Mouse (Mus musculus) intestine, embryonic 16.5 days (tissue): ENCODE results near the gene Ern1. TPM values are rescaled to one million over a fixed set of nuclear protein-coding genes. Genes with fewer than 3 reads are reported as not detected.
A peak's percentile ranks its signal among the peaks of the same experiment; 100 is the strongest.

Experiments
- ATAC-seq: fragments of 200-750 bp; cut with Nextera tagmentation; 2 replicates; pipeline ENCODE4 v1.8.0; 2017; ENCODE audit warnings: moderate TSS enrichment, moderate library complexity
- H3K27ac ChIP-seq: fragments of 300-500 bp; sonication (generic); 2 replicates; pipeline ENCODE4 v1.5.1; 2014; ENCODE audit warnings: mild to moderate bottlenecking, low read length
- H3K27me3 ChIP-seq: fragments of 300-500 bp; sonication (generic); replicated peaks from 2 replicates; pipeline ENCODE4 v1.6.1; 2014; ENCODE audit warnings: low read length, control low read depth, mixed read lengths; ENCODE audit not compliant: control insufficient read depth, insufficient read depth
- H3K36me3 ChIP-seq: fragments of 300-500 bp; sonication (generic); 2 replicates; pipeline ENCODE4 v1.6.1; 2014; ENCODE audit warnings: low read length, control low read depth; ENCODE audit not compliant: control insufficient read depth, insufficient read depth
- H3K4me1 ChIP-seq: fragments of 300-500 bp; sonication (generic); 2 replicates; pipeline ENCODE4 v1.6.1; 2014; ENCODE audit warnings: low read length, control low read depth, mixed read lengths; ENCODE audit not compliant: control insufficient read depth, insufficient read depth
- H3K4me2 ChIP-seq: fragments of 300-500 bp; sonication (generic); 2 replicates; pipeline ENCODE4 v1.6.1; 2014; ENCODE audit warnings: low read depth, low read length, control low read depth
- H3K4me3 ChIP-seq: fragments of 300-500 bp; sonication (generic); 2 replicates; pipeline ENCODE4 v1.5.1; 2014; ENCODE audit warnings: mild to moderate bottlenecking, low read length
- H3K9ac ChIP-seq: fragments of 300-500 bp; sonication (generic); 2 replicates; pipeline ENCODE4 v1.6.1; 2014; ENCODE audit warnings: low read depth, low read length
- H3K9me3 ChIP-seq: fragments of 300-500 bp; sonication (generic); 2 replicates; pipeline ENCODE4 v1.6.1; 2016; ENCODE audit warnings: low read length, control low read depth; ENCODE audit not compliant: control insufficient read depth
- WGBS: fragments of 180-500 bp; shearing (Covaris S2); extraction: QIAGEN DNeasy Blood & Tissue Kit; methylation state at CpG from one replicate; pipeline ENCODE4 v1.1.7; 2014; 5-methylcytosine and 5-hydroxymethylcytosine counted together
- polyA plus RNA-seq: library from polyadenylated mRNA; unstranded; fragments of >200 nt; fragmentation: Nextera tagmentation; extraction: Ambion mirVana; gene quantifications from 2 replicates; pipeline ENCODE4 v1.2.1, GENCODE M21; 2015

Gene Ern1
- polyA plus RNA-seq, 1 experiment from 2014 or later = 4.1 TPM

- Histone ChIP-seq H3K4me2 (no peak overlapping the region), H3K27ac (no peak overlapping the region), H3K27me3 (no peaks in the 10 kb centered on the region), H3K4me1 (peaks cover 9% of the 10 kb centered on the region; the same call in 1 of the 2 replicates), H3K9ac (no peak overlapping the region), H3K36me3 (no peaks in the 10 kb centered on the region), H3K9me3 (no peaks in the 10 kb centered on the region), H3K4me3 (no peak overlapping the region)
- no peak for ATAC-seq
- WGBS = 83% methylated on average over 5 of the region's 5 CpGs
These were observed 50.6 kb downstream of the Ern1 start for GRCm38 (mm10) chr11:106437039-106437438.

GRCm38 (mm10) chr11:106430392-106430791, 57.3 kb downstream of the Ern1 start:
- Histone ChIP-seq H3K4me3 (no peak overlapping the region), H3K27ac (no peak overlapping the region), H3K36me3 (no peaks in the 10 kb centered on the region), H3K4me1 (no peaks in the 10 kb centered on the region), H3K27me3 (no peaks in the 10 kb centered on the region), H3K4me2 (no peak overlapping the region), H3K9ac (no peak overlapping the region), H3K9me3 (no peaks in the 10 kb centered on the region)
- WGBS = 87% methylated on average over 5 of the region's 5 CpGs
- ATAC-seq = no peak

DNA sequence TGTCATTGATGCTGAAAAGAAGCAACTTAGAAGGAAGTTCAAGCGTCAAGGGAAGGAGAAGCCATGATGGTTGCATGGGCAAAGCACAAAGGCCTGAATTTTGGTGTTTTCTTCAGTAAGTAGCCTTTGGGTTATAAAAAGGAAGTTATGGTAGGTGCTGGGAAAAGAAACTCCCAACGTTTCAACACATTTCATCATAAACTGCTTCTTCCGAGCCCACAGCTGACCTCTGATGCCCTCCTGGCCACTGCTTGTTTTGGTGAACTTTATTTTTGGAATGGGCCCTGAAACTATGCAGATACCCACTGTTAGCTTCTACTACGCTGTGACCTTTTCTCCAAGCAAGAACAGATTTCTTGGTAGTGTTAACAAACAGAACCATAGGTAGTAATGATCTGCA, 58.0 kb downstream of the Ern1 start:
- no peak for ATAC-seq
- H3K9ac ChIP-seq = no peak overlapping the region
- H3K27me3 ChIP-seq = no peaks in the 10 kb centered on the region
- H3K4me1 ChIP-seq = no peaks in the 10 kb centered on the region
- no peaks in the 10 kb centered on the region for H3K9me3 ChIP-seq
- H3K4me2 ChIP-seq = no peak overlapping the region
- 72% methylated on average over 4 of the region's 4 CpGs for WGBS
- no peak overlapping the region for H3K4me3 ChIP-seq
- no peak overlapping the region for H3K27ac ChIP-seq
- no peaks in the 10 kb centered on the region for H3K36me3 ChIP-seq

DNA sequence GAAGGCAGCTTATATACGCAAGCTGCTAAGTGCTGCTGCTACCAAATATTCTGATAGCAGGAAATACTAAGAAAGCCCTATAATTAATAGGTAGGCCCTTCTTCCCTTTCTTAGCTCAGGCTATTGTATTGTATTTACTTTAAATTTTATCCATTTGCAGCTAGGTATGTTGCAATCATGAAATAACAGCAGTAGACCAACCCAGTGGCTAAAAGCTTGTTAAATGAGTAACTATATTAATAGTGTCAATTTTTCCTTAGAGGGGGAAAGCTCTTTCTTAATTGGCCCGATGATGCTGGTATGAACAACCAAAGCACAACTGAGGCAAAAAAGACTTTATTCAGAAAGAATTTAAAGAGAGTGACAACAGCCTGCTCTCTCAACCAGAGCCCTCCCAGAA, 59.1 kb downstream of the Ern1 start:
- H3K9me3 ChIP-seq = no peaks in the 10 kb centered on the region
- no peak overlapping the region for H3K9ac ChIP-seq
- H3K4me1 ChIP-seq = no peaks in the 10 kb centered on the region
- H3K4me3 ChIP-seq = no peak overlapping the region
- no peak overlapping the region for H3K4me2 ChIP-seq
- H3K27ac ChIP-seq = no peak overlapping the region
- no peaks in the 10 kb centered on the region for H3K36me3 ChIP-seq
- no peak for ATAC-seq
- no peaks in the 10 kb centered on the region for H3K27me3 ChIP-seq
- WGBS = 88% methylated on average over 2 of the region's 2 CpGs

- ATAC-seq = no peak
- no peaks in the 10 kb centered on the region for H3K27me3 ChIP-seq
- no peak overlapping the region for H3K27ac ChIP-seq
- 76% methylated on average over 4 of the region's 4 CpGs for WGBS
- no peaks in the 10 kb centered on the region for H3K9me3 ChIP-seq
- H3K9ac ChIP-seq = no peak overlapping the region
- H3K4me1 ChIP-seq = no peaks in the 10 kb centered on the region
- H3K4me3 ChIP-seq = no peak overlapping the region
- H3K36me3 ChIP-seq = no peaks in the 10 kb centered on the region
- H3K4me2 ChIP-seq = no peak overlapping the region
These were observed 59.5 kb downstream of the Ern1 start for GRCm38 (mm10) chr11:106428106-106428505.

DNA sequence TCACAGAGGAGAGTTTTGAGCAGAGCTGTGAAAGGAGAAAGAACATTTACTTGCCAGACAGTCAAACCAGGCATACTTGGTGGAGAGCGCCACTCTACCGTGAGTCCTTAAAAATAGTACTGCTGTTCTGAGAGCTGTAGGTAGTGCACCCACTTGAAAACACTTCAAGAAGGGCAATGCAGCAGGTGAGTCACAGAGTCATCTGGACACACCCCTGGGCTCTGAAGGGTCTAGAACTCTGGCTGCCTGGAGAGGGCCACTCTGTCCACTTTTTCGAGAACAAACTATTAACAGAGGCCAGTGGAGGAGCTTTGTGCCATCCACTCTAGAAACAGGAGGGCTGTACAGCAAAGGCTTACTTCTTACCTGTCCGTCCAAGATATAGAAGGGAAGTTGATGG, 61.2 kb downstream of the Ern1 start:
- ATAC-seq = no peak
- H3K9ac ChIP-seq = no peak overlapping the region
- no peaks in the 10 kb centered on the region for H3K9me3 ChIP-seq
- no peaks in the 10 kb centered on the region for H3K36me3 ChIP-seq
- H3K4me3 ChIP-seq = no peak overlapping the region
- no peak overlapping the region for H3K27ac ChIP-seq
- H3K4me2 ChIP-seq = no peak overlapping the region
- WGBS = 94% methylated on average over 4 of the region's 4 CpGs
- H3K27me3 ChIP-seq = no peaks in the 10 kb centered on the region
- H3K4me1 ChIP-seq = no peaks in the 10 kb centered on the region

DNA sequence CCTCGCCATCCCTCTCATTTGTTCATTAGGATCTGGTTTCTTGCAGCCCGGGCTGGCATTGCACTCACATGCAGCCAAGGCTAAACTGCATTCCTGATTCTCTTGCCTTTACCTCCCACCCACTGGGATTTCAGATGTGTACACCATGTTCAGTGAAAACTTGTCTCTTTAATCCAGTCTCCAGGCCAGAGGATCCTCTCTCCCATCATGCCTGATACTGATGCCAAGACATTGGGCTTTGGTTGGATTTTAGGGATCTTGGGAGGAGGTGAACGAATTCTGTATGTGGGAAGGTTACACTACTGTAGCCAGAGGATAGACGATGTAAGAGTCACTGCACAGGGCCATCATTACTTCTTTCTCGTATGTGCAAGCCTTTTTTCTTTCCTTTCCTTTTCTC, 62.5 kb downstream of the Ern1 start:
- ATAC-seq = no peak
- H3K27me3 ChIP-seq = no peaks in the 10 kb centered on the region
- H3K4me2 ChIP-seq = no peak overlapping the region
- WGBS = 86% methylated on average over 5 of the region's 5 CpGs
- H3K36me3 ChIP-seq = no peaks in the 10 kb centered on the region
- no peaks in the 10 kb centered on the region for H3K9me3 ChIP-seq
- H3K4me1 ChIP-seq = no peaks in the 10 kb centered on the region
- H3K4me3 ChIP-seq = no peak overlapping the region
- no peak overlapping the region for H3K9ac ChIP-seq
- H3K27ac ChIP-seq = no peak overlapping the region

DNA sequence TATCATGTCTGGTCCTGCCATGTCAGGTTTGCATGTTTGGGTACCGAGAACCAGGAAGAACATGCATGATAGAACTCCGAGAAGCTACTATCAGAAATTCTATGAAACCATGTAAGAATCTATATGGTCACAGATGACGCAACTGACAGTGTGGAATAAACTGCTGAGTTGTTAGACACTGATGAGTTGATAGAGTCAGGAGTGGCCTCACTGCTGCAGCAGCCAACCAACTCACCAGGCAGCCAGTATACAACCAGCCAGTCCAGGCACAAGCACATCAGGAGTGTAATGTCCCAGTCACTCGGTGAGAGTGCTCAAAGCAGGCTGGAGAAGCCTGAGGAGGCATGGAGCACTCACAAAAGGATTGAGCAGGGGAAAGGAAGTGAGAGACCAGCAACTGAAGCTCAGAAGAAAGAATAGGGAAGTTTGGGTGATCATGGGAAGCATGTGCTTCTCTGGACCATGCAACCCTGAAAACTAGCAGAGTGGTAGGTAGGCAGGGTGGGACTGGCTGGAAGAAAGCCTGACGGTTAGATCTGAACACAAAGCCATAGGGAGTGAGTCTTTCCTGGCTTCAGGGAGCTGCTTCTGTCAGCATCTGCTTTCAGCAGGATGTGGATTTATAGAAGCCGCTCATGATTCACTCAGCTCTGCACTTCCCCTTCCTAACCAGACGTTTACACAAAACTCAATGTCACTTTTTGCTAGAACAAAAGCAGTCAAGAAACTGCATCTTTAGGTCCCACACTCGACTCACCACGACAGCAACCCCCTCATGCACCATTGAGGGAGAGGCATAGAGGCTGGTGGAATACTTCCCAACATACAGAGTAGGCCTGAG, 68.2 kb downstream of the Ern1 start:
- 66% methylated on average over 9 of the region's 9 CpGs for WGBS
- Histone ChIP-seq H3K36me3 (no peaks in the 10 kb centered on the region), H3K27ac (peak overlapping the region; percentile 21; the same call in 1 of the 2 replicates), H3K27me3 (no peaks in the 10 kb centered on the region), H3K4me2 (no peak overlapping the region), H3K9me3 (no peaks in the 10 kb centered on the region), H3K9ac (no peak overlapping the region), H3K4me3 (no peak overlapping the region), H3K4me1 (no peaks in the 10 kb centered on the region)
- peak; percentile 28; the same call in 1 of the 2 replicates for ATAC-seq

- Histone ChIP-seq H3K4me1 (no peaks in the 10 kb centered on the region), H3K4me3 (no peak overlapping the region), H3K27ac (no peak overlapping the region), H3K36me3 (no peaks in the 10 kb centered on the region), H3K9me3 (no peaks in the 10 kb centered on the region), H3K4me2 (no peak overlapping the region), H3K27me3 (no peaks in the 10 kb centered on the region), H3K9ac (no peak overlapping the region)
- WGBS = 42% methylated on average over 4 of the region's 4 CpGs
- peak; percentile 78 for ATAC-seq
These were observed 68.9 kb downstream of the Ern1 start for GRCm38 (mm10) chr11:106418622-106419196.
